26 mouse cellular contexts compared by ENCODE assay signal in genomic region chr5:118686021-118686420, GRCm38 (mm10).
DNase-seq lines count a peak whose midpoint lies in the region; ATAC-seq and TF ChIP-seq lines count a peak whose summit lies in the region.
"Had no signal": no experiment of that assay in that cellular context is flagged by ENCODE, and none has a peak within 500 bp of the region (broad histone marks: within the 10 kb centered on the region; RNA-seq: fewer than 3 reads in every experiment).

No protein-coding gene starts in this region.

- no peaks in the 10 kb centered on the region for H3K36me3 ChIP-seq in kidney, adult 2 months (ENCODE audit: control insufficient read depth, insufficient read depth, low read length)
- peaks cover 13% of the 10 kb centered on the region for H3K36me3 ChIP-seq in kidney, embryonic 15.5 days

- no peak overlapping the region for H3K4me3 ChIP-seq in kidney, adult 2 months (ENCODE audit: insufficient read depth, low read depth, low read length)
- H3K4me3 ChIP-seq in kidney, embryonic 15.5 days (replicated peaks) = no peak overlapping the region
- H3K4me3 ChIP-seq: forebrain, embryonic 10.5 days; forebrain, embryonic 13.5 days; heart, adult 2 months; heart, embryonic 10.5 days; heart, embryonic 13.5 days had no signal

- peak overlapping the region; percentile 58 for H3K27ac ChIP-seq in kidney, adult 2 months (ENCODE audit: insufficient read depth, low read depth, low read length)
- H3K27ac ChIP-seq in kidney, embryonic 15.5 days = no peak overlapping the region
- H3K27ac ChIP-seq: forebrain, embryonic 10.5 days; forebrain, embryonic 13.5 days; heart, adult 2 months; heart, embryonic 10.5 days; heart, embryonic 13.5 days; hindbrain, embryonic 14.5 days had no signal

- DNase-seq in kidney, adult 2 months = peak; percentile 71
- DNase-seq in kidney, postnatal 36 days = peak; percentile 36 to 61
- no peak for DNase-seq in kidney, adult 18-20 months
- peak; percentile 28 for DNase-seq in testis, postnatal 10 days (ENCODE audit: low spot score)
- DNase-seq in testis, postnatal 14 days (ENCODE audit: low spot score) = no peak
- DNase-seq: adrenal gland, postnatal 10 days; adrenal gland, postnatal 36 days; B cell, adult 2 months; cerebellum, adult 18-20 months; cerebellum, adult 9-10 months; cerebellum, postnatal 14 days; gastrocnemius, postnatal 10 days; gastrocnemius, postnatal 36 days; heart, adult 2 months; heart, postnatal 14 days; heart, postnatal 4 days had no signal

- TF ChIP-seq POLR2A in kidney, adult 2 months (IDR thresholded peaks at IDR 0.05; ENCODE audit: low read depth, low read length) = no peak

- no peak for TF ChIP-seq CTCF in kidney, adult 2 months (conservative IDR thresholded peaks at IDR 0.05; ENCODE audit: insufficient read depth, insufficient read length, low read depth, low read length)

- no peaks in the 10 kb centered on the region for H3K9me3 ChIP-seq in kidney, embryonic 15.5 days (replicated peaks)
- H3K9me3 ChIP-seq: forebrain, embryonic 10.5 days; forebrain, embryonic 13.5 days; G1E; heart, embryonic 10.5 days; heart, embryonic 13.5 days had no signal

- peaks cover 26% of the 10 kb centered on the region for H3K4me1 ChIP-seq in kidney, adult 2 months (ENCODE audit: control insufficient read depth, insufficient read depth, low read length)
- peaks cover 40% of the 10 kb centered on the region for H3K4me1 ChIP-seq in kidney, embryonic 15.5 days

- no peak overlapping the region for H3K4me2 ChIP-seq in kidney, embryonic 15.5 days
- H3K4me2 ChIP-seq: forebrain, embryonic 13.5 days; heart, embryonic 13.5 days; hindbrain, embryonic 14.5 days had no signal

- 46% methylated on average over 4 of the region's 4 CpGs for WGBS in kidney, adult 2 months
- WGBS in kidney, embryonic 15.5 days = 86% methylated on average over 4 of the region's 4 CpGs

- no peaks in the 10 kb centered on the region for H3K27me3 ChIP-seq in kidney, adult 2 months (replicated peaks; ENCODE audit: control insufficient read depth, insufficient read depth, low read length)
- H3K27me3 ChIP-seq in kidney, embryonic 15.5 days = no peaks in the 10 kb centered on the region
- H3K27me3 ChIP-seq: CH12.LX; forebrain, embryonic 13.5 days; heart, embryonic 13.5 days; Patski had no signal

- no peak for ATAC-seq in kidney, embryonic 15.5 days (replicated peaks; ENCODE audit: low FRiP score)
- ATAC-seq: forebrain, embryonic 13.5 days; forebrain, embryonic 16.5 days; Patski had no signal

- H3K9ac ChIP-seq in kidney, embryonic 15.5 days = no peak overlapping the region
- H3K9ac ChIP-seq: forebrain, embryonic 13.5 days; heart, embryonic 13.5 days; hindbrain, embryonic 14.5 days had no signal

Comparison
In these comparisons a context has a peak if more than half of its experiments do, and no peak if none do; other contexts are left out.
1. DNase-seq: peak in kidney, adult 2 months (single experiment), kidney, postnatal 36 days (2 of 2) and testis, postnatal 10 days (single experiment); none in kidney, adult 18-20 months (single experiment) and testis, postnatal 14 days (single experiment).